In the genomic region with DNA sequence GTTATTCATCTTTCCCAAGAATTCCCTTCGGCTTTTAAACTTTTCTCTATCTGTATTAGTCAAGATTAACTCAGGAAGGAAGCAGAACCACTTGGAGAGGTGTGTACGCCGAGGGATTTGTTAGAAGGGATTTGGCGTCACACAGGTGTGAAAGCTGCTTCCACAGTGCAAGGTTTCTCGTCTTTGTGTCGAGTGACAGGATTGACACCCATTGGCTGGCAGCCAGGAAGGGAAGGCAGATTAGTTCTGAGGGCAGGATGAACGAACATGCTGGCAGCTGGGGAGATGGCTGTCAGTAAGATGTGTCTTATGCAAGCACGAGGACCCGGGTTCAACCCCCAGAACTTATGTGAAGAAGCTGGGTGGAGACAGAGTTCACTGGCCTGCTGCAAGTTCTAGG, we compare ENCODE assay signal across 16 mouse cellular contexts.
A peak's percentile ranks its signal among the peaks of the same experiment; 100 is the strongest.
DNase-seq lines count a peak whose midpoint lies in the region; ATAC-seq and TF ChIP-seq lines count a peak whose summit lies in the region.
"Had no signal": no experiment of that assay in that cellular context is flagged by ENCODE, and none has a peak within 500 bp of the region (broad histone marks: within the 10 kb centered on the region; RNA-seq: fewer than 3 reads in every experiment).

No protein-coding gene starts in this region.

- no peaks in the 10 kb centered on the region for H3K27me3 ChIP-seq in heart, embryonic 11.5 days (ENCODE audit: control insufficient read depth, insufficient read depth, low read length)
- H3K27me3 ChIP-seq in liver, adult 2 months (ENCODE audit: control insufficient read depth, insufficient read depth, low read length): no peaks in the 10 kb centered on the region
- H3K27me3 ChIP-seq in liver, embryonic 12.5 days (replicated peaks): no peaks in the 10 kb centered on the region
- H3K27me3 ChIP-seq: megakaryocyte, embryonic 14.5 days; stomach, embryonic 15.5 days had no signal

- H3K4me2 ChIP-seq in heart, embryonic 11.5 days: no peak overlapping the region
- no peak overlapping the region for H3K4me2 ChIP-seq in liver, embryonic 12.5 days
- H3K4me2 ChIP-seq: stomach, embryonic 15.5 days had no signal

- no peak overlapping the region for H3K9ac ChIP-seq in heart, embryonic 11.5 days (ENCODE audit: low read depth, low read length)
- no peak overlapping the region for H3K9ac ChIP-seq in liver, adult 2 months (ENCODE audit: low read depth, low read length)
- H3K9ac ChIP-seq in liver, embryonic 12.5 days: no peak overlapping the region
- H3K9ac ChIP-seq: stomach, embryonic 15.5 days had no signal

- TF ChIP-seq POLR2A in liver, adult 2 months (IDR thresholded peaks at IDR 0.05; ENCODE audit: extremely low read depth, insufficient read depth, low read length): no peak

- H3K4me3 ChIP-seq in heart, embryonic 11.5 days (ENCODE audit: low read depth, low read length): no peak overlapping the region
- no peak overlapping the region for H3K4me3 ChIP-seq in liver, adult 2 months (ENCODE audit: insufficient read depth, low read depth, low read length)
- no peak overlapping the region for H3K4me3 ChIP-seq in liver, embryonic 12.5 days
- H3K4me3 ChIP-seq: hindbrain, embryonic 10.5 days; megakaryocyte, embryonic 14.5 days; stomach, embryonic 15.5 days had no signal

- ATAC-seq in heart, embryonic 11.5 days (replicated peaks; ENCODE audit: insufficient number of reproducible peaks, low FRiP score, low TSS enrichment): no peak
- no peak for ATAC-seq in liver, embryonic 12.5 days

- no peak overlapping the region for H3K27ac ChIP-seq in heart, embryonic 11.5 days (ENCODE audit: low read depth, low read length)
- H3K27ac ChIP-seq in liver, adult 2 months (replicated peaks; ENCODE audit: insufficient read depth, low read depth, low read length): no peak overlapping the region
- H3K27ac ChIP-seq in liver, embryonic 12.5 days: no peak overlapping the region
- H3K27ac ChIP-seq: hindbrain, embryonic 10.5 days; stomach, embryonic 15.5 days had no signal

- no peak for TF ChIP-seq CTCF in liver, adult 2 months (IDR thresholded peaks at IDR 0.05; ENCODE audit: low read depth, low read length)

- no peaks in the 10 kb centered on the region for H3K36me3 ChIP-seq in heart, embryonic 11.5 days (ENCODE audit: control insufficient read depth, insufficient read depth, low read length)
- H3K36me3 ChIP-seq in liver, adult 2 months (ENCODE audit: control insufficient read depth, insufficient read depth, low read length): no peaks in the 10 kb centered on the region
- no peaks in the 10 kb centered on the region for H3K36me3 ChIP-seq in liver, embryonic 12.5 days
- H3K36me3 ChIP-seq: stomach, embryonic 15.5 days had no signal

- H3K4me1 ChIP-seq in heart, embryonic 11.5 days (ENCODE audit: control insufficient read depth, insufficient read depth, low read length): peaks cover 21% of the 10 kb centered on the region
- peaks cover 10% of the 10 kb centered on the region for H3K4me1 ChIP-seq in liver, adult 2 months (ENCODE audit: control insufficient read depth, insufficient read depth, low read length)
- H3K4me1 ChIP-seq in liver, embryonic 12.5 days: peaks cover 13% of the 10 kb centered on the region
- H3K4me1 ChIP-seq: stomach, embryonic 15.5 days had no signal

- no peaks in the 10 kb centered on the region for H3K9me3 ChIP-seq in heart, embryonic 11.5 days (replicated peaks; ENCODE audit: control insufficient read depth, low read length)
- no peaks in the 10 kb centered on the region for H3K9me3 ChIP-seq in liver, embryonic 12.5 days (replicated peaks)
- H3K9me3 ChIP-seq: hindbrain, embryonic 10.5 days; megakaryocyte, embryonic 14.5 days; stomach, embryonic 15.5 days had no signal

- WGBS in heart, embryonic 11.5 days (ENCODE audit: insufficient replicate concordance): 43% methylated on average over 9 of the region's 9 CpGs
- WGBS in liver, adult 2 months: 70% methylated on average over 9 of the region's 9 CpGs
- whole genome bisulfite sequencing in liver, embryonic 12.5 days (ENCODE audit: insufficient replicate concordance): 68% methylated on average over 9 of the region's 9 CpGs

- DNase-seq in heart, adult 18-20 months: peak; percentile 38 to 43
- DNase-seq in liver, adult 2 months (ENCODE audit: extremely low read depth, low read depth, low spot score): peak; percentile 15
- peak; percentile 26 for DNase-seq in urinary bladder, postnatal 14 days (ENCODE audit: low spot score)
- no peak for DNase-seq in urinary bladder, postnatal 10 days (ENCODE audit: low spot score)
- no peak for DNase-seq in adrenal gland, postnatal 14 days
- no peak for DNase-seq in ovary, postnatal 36 days (ENCODE audit: low spot score)
- DNase-seq: adrenal gland, adult 8-10 months; cerebellum, adult 9-11 months; kidney, adult 2 months; lung, adult 2 months; thymus, postnatal 36 days had no signal

- no peaks in the 10 kb centered on the region for H3K79me2 ChIP-seq in liver, adult 2 months (ENCODE audit: control insufficient read depth, insufficient read depth, low read length)

Comparison
In these comparisons a context has a peak if more than half of its experiments do, and no peak if none do; other contexts are left out.
1. DNase-seq: peak in heart, adult 18-20 months (2 of 2), liver, adult 2 months (single experiment) and urinary bladder, postnatal 14 days (single experiment); none in urinary bladder, postnatal 10 days (single experiment), adrenal gland, postnatal 14 days (single experiment) and ovary, postnatal 36 days (single experiment).